Mouse (Mus musculus): ENCODE data around the gene Rufy3. TPM values are rescaled to one million over a fixed set of nuclear protein-coding genes. Genes with fewer than 3 reads are reported as not detected.
"Not testable (repeated sequence)": the region's sequence is repeated elsewhere in the genome, so short reads cannot be mapped to it uniquely, and the experiment has no call there.

The Rufy3 gene
- 24.2 and 30.6 TPM in 2 replicates for total RNA-seq (2021)
- long read RNA-seq, experiment 1, full-length matches to known transcripts: 24 of 42 reads
- long read RNA-seq, experiment 1, partial matches to known transcripts: 7 of 42 reads
- long read RNA-seq, experiment 1, other reads (novel, unspliced or antisense): 11 of 42 reads
- long read RNA-seq, experiment 2, full-length matches to known transcripts: 12 of 21 reads
- long read RNA-seq, experiment 2, partial matches to known transcripts: 6 of 21 reads
- long read RNA-seq, experiment 2, other reads (novel, unspliced or antisense): 3 of 21 reads

DNA sequence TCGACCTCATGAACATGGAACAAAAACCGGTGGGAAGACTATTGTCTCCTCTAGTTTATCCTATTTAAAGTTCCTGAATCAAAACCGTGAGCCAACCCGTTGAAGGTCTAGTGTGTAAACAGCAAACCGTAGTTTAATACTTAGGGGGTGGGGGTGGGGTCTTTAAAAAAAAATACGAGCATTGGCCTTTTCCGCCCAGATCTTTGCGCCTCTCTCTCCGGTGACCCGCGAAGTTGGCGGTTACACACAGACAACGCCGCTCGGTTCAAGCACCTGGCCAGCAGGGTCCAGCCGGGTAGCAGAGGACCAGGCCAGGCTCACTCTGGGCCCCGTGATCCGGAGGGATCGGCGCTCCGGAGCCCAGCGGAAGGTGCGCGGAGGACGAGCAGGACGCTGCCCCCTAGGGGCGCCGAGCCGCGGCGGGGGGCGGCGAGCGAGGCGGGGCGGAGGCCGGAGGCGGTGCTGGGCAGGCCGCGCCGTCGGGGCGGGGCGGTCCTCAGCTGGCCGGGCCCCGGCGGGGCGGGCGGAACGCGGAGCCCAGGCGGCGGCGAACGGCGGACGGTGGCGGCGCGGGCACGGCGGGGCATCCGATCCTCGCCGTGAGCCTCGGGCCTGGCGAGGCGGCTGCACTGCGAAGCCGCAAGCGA lies at the start of gene Rufy3:
Rufy3 (plus strand) TSS at position 540 of the 647 bp plus-strand sequence.
- peak; percentile 94 for DNase-seq

DNA sequence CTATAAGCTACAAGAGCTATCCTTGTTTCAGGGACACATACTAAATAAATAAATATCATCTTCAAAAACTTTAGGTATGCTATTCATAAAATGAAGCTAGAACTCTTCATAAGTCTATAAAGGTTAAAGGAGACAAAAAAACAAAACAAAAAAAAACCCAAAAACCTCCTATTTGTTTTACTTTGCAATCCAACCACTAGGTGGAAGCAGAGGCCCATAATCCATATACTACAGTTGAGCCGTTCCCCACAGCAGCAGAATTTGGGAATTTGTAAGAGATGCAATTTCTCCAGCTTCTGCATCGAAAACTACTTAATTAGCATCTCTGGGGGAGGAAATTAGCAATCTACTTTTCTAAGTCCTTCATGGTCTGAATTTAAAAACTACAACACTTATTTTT lies 45.6 kb upstream of the Rufy3 start:
- DNase-seq: peak; percentile 55

DNA sequence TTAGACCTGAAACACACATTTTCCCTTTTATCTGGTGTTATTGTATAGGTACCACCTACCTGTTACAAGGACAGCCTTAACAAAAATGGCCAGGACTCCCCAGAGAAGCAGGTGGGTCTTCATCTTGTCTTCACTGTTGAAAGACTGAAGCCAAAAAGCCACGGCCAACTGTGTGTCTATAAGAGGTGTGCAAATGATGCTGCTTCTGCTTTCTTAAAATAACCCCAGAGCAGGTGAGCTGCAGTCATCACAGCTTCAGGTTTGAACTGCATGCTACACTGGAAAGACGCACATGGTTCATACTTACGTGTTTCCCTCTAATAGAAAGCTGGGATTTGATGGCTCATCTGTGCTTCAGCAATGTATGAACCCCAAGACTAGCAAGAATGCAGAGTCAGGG lies 37.2 kb upstream of the Rufy3 start, which contains the start of gene Jchain:
Jchain (minus strand) TSS at position 235 of the 400 bp plus-strand sequence.
- no peak for DNase-seq

DNA sequence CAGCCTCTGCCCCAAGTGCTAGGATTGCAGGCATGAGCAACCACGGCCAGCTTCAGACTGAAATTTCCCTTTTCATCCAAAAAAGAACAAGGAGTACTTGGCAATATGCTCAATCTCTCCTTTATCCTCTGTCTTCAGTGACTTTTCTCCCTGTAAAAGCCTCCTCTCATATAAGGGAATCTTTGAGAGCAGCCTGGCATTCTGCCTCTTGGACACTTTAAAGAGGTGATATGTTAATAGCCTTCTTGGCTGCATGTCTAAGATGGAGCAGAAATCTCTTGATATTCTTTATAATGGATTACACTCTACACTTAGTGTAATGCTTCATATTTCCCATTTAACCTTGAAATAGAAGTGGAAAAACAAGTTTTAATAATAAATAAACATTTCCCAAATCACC lies 33.9 kb upstream of the Rufy3 start:
- no peak for DNase-seq

DNA sequence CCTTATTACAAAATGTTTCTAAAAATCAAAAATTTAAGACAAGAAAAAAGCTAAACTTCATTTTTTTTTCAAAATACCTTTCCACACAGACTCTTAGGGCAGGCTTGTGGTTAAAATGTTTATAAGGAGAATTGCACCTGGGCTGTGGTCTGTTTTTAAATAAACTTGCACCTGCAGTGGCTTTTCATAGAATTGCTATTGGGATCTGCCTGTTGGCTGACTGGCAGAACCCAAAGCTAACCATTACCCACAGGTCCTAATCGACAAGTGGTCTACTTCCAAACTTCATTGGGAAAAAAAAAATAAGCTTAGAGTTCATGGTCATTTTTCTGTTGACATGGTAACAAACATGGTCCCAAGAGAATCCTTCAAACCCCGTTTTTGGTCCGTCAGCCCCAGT lies 30.1 kb upstream of the Rufy3 start:
- DNase-seq: no peak

DNA sequence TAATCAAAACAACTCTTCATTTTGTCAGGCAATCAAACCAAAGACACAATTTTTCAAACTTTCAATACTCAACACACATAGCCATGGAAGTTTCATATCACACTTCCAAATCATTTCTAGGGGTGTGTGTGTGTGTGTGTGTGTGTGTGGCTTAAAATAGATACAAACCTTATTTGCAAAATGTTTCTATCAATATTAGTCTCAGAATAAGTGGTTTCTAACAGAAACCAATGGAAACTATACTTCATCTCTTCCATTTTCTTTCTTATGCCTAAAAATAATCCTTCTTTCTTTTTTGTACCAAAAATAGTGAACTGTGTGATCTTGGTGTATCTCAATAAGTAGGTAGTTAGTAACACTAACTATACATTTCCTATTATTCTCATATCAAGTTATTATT lies 24.0 kb upstream of the Rufy3 start:
- DNase-seq: no peak

DNA sequence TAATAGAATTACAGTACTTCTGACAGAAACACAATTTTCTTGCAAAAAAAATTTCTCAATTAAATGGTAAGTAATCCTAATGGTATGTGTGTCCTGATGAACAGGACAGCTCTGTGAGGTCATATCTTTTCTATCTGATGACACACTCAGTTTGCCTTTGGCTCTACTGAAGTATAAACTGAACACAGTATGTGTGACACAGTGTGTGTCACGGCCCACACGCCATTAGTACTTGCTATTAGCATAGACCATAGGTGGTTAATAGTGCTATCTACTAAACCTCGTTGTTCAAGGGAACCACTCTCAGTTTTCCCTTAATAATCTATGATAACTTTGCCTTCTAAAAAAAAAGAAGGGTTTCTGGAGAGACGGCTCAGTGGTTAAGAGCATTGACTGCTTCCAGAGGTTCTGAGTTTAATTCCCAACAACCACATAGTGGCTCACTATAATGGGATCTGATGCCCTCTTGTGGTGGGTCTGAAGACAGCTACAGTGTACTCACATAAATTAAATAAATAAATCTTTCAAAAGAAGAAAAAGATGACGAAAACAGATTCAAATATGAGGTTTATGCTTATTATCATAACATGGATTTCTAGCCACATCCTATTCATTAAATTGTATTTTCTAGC lies 22.1 kb upstream of the Rufy3 start:
- DNase-seq: peak; percentile 68

DNA sequence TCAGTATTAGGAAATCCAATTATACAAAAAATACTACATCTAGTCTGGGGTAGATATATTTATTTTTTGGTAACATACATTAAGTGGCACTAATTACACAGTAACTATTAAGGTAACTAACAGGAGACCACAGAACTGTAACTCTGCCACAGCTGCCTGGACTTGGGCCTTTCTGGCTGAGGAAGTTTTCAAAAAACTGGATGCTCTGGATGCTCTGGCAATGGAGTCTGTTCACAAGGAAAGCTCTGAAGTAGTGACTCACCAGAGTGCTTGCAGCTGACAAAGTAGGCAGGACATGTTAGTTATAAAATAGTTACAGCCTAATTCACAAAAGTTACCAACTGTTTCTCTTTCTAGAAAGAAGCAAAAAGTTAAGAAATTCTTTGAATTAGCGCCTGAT lies 20.4 kb upstream of the Rufy3 start:
- not testable (repeated sequence) for DNase-seq

DNA sequence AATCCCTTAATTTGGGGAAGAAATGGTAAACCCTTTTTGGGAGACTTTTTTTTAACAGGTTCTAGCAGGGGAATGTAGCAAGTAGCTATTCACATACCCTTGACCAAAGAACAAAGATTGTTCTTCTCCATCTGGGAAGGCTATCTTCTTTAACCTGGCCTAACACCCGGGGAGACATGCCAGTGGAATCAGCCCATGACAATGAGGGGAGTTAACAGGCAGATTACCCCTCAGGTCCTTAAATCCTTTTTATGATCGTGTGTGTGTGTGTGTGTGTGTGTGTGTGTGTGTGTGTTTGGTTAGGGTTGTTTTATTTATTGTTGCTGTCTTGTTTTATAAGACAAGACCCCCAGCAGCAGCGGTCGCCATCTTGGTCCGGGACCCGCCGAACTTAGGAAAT lies 19.3 kb upstream of the Rufy3 start:
- DNase-seq: no peak

DNA sequence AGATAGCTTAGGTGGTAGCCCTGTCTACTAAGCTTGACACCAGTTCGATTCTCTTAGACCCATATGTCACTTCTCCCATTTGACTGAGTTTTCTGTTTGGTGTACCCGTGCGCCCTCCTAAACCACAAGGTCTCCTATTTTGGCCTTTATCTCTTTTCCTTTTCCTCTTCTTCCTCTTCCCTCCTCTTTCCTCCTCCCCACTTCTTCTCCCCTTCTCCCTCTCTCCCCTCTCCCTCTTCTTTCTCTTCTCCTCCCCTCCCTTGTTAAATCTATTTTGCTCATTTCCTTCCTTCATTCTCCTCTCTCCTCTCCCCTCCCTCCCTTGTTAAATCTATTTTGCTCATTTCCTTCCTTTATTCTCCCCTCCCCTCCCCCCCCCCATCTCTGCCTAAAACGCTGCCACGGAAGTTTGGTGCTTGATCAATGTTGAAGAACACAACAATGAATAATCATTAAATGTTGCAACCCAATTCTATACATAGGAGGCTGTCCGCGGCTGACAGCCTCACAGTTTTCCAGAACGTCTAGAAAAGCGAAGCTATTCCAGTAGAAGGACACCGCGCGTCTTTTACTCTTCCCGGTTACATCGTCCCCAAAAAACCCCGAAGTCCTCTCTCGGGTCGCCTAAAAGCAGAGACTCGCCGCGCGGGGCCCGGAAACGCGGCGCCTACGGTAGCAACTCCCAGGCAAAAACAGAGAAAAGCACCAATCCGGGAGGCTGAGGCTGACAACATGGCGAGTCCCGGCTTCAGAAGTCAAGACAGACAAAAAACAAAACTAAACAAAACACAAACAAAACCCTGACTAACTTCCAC lies 11.4 kb upstream of the Rufy3 start:
- DNase-seq: no peak

DNA sequence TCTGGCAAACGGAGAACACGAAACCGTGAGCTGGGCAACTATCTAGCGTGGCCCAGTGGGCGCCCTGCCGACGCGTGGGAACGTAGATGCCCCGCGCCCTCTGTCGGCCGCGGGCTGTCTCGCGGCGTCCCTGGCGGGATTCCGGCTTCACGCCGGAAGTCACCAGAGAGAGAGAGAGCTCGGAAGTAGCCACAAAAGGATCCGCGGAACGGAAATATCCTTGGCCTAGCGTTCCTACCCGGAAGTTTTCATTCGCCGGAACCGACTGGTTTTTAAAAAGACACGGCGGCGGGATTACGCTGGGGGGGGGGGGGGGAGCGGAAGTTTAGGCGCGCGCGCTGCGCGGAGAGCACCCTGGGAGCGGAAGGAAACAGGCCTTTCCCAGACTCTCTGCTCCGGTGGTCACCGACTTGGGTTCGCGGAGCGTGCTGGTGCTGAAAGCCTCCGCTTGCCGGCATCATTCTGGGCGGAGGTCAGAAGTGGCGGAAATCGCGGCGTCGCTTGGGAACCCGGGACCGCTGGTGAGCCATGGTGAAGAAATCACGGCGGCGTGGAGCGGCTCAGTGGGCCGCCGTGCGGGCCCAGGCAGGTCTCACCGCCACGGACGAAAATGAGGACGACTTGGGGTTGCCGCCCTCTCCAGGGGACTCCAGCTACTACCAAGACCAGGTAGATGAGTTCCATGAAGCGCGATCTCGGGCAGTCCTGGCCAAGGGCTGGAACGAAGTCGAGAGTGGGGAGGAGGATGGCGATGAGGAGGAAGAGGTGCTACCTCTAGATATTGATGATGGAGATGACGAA lies 10.6 kb upstream of the Rufy3 start, which contains the start of gene Utp3:
Utp3 (plus strand) TSS at position 377 of the 801 bp plus-strand sequence.
- peak; percentile 96 for DNase-seq

DNA sequence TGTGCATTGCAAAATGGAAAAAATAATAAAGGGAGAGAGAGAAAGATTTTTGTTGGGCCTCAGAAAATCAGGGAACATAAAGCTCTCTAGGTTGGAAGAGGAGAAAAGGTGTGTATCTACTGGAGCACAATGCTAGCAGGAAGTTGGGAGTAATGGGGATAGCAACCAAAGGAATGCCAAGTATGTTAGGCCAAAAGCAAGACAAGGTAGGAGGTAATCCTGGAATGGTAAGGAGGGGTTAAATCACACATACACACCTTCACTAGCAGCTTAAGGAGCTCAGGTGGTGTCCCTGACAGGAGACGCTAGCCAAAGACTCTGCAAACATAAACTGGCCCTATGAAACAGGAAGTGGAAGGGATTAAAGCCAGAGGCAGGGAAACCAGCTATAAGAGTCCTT lies 5.8 kb upstream of the Rufy3 start:
- DNase-seq: no peak

DNA sequence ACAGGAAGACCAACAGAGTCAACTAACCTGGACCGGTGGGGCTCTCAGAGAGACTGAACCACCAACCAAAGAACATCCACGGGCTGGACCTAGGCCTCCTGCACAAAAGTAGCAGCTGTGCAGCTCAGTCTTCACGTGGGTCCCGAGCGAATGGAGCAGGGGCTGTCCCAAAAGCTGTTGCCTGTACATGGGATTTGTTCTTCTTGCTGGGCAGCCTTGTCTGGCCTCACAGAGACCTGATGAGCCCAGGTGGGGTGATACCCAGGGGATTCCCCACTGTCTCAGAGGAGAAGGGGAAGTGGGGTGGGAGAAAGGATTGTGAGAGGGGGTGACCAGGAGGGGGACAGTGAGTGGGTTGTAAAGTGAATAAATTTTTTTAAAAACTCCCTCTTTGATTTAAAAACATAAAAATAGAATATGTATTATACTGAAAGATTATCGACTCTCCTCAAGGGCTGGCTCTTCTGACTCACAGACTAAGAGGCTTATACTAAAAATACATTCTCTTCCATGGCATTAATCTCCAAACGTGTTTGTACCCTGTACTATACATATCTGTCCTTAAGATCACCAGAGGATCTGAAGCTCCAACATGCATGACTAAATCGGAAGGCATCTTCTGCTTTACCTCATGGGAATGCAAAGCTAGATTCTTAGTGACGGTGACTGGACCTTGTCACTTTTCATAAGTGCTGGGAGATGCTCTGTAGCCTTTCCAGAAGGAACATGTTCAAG lies 3.6 kb upstream of the Rufy3 start:
- DNase-seq: no peak

DNA sequence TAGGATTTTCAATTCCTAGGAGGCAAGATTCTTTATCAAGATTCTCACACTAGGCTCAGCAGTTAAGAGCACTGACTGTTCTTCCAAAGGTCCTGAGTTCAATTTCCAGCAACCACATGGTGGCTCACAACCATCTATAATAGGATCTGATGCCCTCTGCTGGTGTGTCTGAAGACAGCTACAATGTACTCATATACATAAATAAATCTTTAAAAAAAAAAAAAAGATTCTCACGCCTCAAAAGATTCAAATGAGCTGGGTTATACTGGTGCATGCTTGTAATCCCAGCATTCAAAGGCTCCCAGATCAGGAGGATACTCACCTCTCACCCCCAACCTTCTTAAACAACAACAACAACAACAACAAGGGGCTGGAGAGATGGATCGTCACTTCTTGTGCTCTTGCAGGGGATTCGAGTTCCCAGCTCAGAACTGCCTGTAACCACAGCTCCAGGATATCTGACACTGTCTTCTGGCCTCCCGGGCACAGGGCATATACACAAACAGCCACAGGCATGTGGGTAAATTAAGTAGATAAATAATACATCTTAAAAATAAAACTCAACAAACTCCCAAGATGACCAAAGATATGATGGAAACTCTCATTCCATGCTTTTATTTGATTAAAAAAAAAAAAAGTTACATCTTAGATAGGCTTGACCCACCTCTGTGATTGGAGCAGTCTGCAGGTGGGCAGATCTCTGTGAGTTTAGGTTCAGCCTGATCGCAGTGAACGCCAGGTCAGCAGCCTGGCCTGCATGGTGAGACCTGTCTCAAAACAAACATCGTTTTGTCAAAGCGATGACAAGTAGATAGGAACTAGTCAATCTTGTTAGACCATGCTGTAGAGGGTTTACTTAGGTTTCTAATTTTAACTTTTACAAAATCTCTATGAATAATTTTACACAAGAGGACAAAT lies 1.7 kb upstream of the Rufy3 start:
- DNase-seq: no peak

DNA sequence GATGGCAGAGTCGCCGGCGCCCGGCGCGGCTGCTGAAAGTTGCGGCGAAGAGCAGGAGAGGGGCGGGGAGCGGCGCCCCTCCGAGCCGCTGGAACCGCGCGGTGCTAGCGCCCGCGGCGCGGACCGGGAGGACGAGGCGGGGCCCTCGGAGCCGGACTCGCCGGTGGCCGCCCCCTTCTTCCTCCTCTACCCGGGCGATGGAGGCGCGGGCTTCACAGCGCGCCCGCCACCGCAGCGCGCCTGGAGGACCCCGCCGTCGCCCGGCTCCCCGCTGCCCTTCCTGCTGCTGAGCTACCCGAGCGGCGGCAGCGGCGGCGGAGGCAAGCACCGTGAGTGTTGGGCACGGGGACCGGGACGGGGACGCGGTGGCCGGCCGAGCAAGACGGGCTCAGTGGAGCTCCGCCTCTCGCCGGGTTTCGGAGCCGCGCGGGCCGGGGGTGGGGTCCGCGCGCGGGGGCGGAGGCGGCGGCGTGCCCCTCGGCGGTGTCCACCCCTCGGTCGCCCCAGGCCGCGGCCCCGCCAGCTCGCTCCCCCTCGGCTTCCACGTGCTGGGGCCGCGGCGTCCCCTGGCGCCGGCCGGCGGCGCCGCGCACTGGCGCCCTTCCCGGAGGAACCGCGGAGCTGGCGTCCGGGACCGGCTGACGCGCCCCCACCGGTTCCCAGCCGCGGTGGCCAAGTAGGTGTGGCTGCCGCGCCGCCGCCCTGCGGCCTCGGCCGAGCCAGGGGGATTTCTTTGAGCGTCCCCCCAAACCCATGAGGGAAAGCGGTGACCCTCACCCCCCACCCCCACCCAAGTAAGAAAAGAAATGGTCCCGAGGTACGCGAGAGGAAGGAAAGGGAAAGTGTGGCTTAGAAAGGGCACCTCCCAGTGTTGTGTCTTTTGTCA lies 551 bp downstream of the Rufy3 start:
- DNase-seq: peak; percentile 86

DNA sequence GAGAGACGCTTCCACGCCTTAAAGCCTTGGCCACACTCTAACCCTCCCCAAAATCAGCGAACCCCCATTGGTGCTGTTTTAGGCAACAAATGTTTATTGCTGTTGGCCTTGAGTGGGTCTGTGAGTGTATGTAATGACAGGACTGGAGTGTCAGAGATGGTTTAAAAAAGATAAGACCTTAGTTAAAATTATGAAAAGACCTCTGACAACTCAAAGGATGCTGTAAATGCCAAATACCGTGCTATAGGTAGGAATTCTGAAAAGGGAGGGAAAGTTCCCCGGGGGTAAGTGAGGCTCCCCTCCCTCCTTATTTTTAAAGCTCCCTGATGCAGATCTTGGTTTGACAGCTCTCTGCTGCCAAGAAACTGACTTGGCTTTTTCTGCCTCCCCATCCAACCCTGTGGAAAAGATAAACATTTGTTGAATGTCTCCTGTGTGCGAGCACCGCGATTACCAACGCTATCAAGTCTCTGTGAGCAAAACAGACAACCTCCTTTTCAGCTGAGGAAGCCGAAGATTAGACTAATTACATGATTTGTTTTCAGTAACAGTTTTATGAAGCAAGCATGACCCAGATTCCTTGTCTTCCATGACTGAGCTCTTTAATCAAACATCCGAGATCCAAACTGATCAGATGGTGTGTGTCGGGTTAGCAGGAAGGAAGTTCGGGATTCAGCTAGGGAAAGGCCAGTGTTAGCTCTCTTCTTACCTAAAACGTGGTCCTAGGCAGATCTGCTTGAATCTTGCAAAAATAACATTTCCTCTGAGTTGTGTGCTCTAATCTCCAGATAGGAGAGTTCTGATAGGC lies 1.4 kb downstream of the Rufy3 start:
- DNase-seq: no peak

DNA sequence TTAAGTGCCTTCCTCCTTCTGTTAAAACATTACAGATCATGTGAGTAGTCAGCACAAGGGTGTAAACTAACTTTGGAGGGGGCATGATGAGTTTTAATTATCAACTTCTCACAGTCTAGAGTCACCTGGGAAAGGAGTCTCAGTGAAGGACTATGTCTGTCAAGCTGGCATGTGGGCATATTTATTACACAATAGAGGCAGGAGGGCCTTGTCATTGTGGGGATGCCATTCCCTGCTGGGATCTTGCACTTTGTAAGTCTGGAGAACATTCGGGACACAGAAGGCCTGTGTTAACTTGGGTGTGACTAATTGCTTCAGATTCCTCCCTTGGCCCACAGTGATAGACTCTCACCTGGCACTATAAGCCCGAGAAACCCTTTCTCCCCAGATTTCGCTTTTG lies 4.7 kb downstream of the Rufy3 start:
- no peak for DNase-seq

DNA sequence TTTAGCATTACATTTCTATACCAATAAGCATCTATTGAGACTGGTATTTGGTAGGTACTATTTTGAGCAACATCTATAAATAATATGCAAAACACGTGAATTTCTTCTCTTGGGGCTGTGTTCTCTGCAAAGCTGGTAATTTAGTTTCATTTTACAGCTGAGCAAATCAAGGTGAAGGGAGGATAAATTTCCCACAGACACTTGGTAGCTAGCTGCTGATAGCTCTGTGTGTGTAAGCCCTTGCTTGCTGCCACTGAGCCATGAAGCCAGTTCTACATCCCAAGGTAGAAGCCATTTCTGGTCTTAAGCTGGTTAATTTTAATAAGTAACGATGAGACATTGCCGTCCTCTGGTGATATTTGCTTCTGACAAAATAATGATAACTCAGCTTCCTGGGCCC lies 10.0 kb downstream of the Rufy3 start:
- DNase-seq: no peak

Data from adrenal gland, postnatal 14 days (tissue).